Mouse (Mus musculus) forebrain, embryonic 14.5 days (tissue): ENCODE measurements around the gene Ptger4. TPM values are rescaled to one million over a fixed set of nuclear protein-coding genes. Genes with fewer than 3 reads are reported as not detected.
"Not testable (repeated sequence)": the region's sequence is repeated elsewhere in the genome, so short reads cannot be mapped to it uniquely, and the experiment has no call there.

Experiments used
- ATAC-seq: fragments of 200-750 bp; cut with Nextera tagmentation; 2 replicates; pipeline ENCODE4 v1.8.0; 2017; ENCODE audit warnings: mild to moderate bottlenecking, moderate library complexity
- DNase-seq: peaks from one replicate; pipeline ENCODE4 v3.0.0-alpha.2; 2015; ENCODE audit warnings: low spot score
- H3K27ac ChIP-seq: fragments of 300-500 bp; sonication (generic); 2 replicates; pipeline ENCODE4 v1.5.1; 2014; ENCODE audit warnings: low read depth, mild to moderate bottlenecking, control low read depth, low read length, moderate library complexity
- H3K27me3 ChIP-seq: fragments of 300-500 bp; sonication (generic); replicated peaks from 2 replicates; pipeline ENCODE4 v1.6.1; 2014; ENCODE audit warnings: low read length, control low read depth, mixed read lengths; ENCODE audit not compliant: control insufficient read depth, insufficient read depth
- H3K36me3 ChIP-seq: fragments of 300-500 bp; sonication (generic); 2 replicates; pipeline ENCODE4 v1.6.1; 2014; ENCODE audit warnings: low read length, control low read depth; ENCODE audit not compliant: control insufficient read depth, insufficient read depth
- H3K4me1 ChIP-seq: fragments of 300-500 bp; sonication (generic); 2 replicates; pipeline ENCODE4 v1.6.1; 2014; ENCODE audit warnings: antibody characterized with exemption, low read length, control low read depth; ENCODE audit not compliant: control insufficient read depth, insufficient read depth
- H3K4me2 ChIP-seq: fragments of 300-500 bp; sonication (generic); 2 replicates; pipeline ENCODE4 v1.6.1; 2014; ENCODE audit warnings: mild to moderate bottlenecking, control low read depth, low read length
- H3K4me3 ChIP-seq: fragments of 300-500 bp; sonication (generic); 2 replicates; pipeline ENCODE4 v1.5.1; 2014; ENCODE audit warnings: low read depth, low read length, control low read depth
- H3K9ac ChIP-seq: fragments of 300-500 bp; sonication (generic); 2 replicates; pipeline ENCODE4 v1.6.1; 2014; ENCODE audit warnings: mild to moderate bottlenecking, low read length, control low read depth, moderate library complexity
- H3K9me3 ChIP-seq: fragments of 300-500 bp; sonication (generic); replicated peaks from 2 replicates; pipeline ENCODE4 v1.6.1; 2016; ENCODE audit warnings: low read length, control low read depth, mixed read lengths; ENCODE audit not compliant: control insufficient read depth
- WGBS: fragments of 180-500 bp; shearing (Covaris S2); extraction: QIAGEN DNeasy Blood & Tissue Kit; methylation state at CpG from one replicate; pipeline ENCODE4 v1.1.7; 2014; 5-methylcytosine and 5-hydroxymethylcytosine counted together
- polyA plus RNA-seq: library from polyadenylated mRNA; unstranded; fragments of >200 nt; fragmentation: Nextera tagmentation; extraction: Ambion mirVana; gene quantifications from 2 replicates; pipeline ENCODE4 v1.2.1, GENCODE M21; 2014

The Ptger4 gene
- polyA plus RNA-seq, 1 experiment from 2014 or later = 0.42 TPM

DNA sequence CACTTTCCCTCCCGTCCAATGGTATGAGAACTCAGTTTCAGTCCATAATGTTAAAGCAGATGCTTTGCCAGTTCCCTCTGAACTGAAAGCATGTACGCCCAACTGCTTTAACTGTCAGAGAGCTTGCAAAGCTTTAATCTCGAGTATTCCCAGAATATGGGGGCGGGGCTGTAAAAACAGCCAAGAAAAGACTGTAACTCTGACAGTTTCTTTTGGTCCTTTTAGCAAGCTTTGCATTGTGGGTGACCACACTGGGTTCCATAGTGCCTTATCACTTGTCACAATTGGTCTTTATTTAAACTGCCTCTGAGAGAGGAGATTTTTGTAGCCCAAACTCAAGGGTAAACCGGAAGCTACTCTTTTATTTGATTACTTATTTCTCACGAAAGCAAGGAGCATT, 4.1 kb downstream of the Ptger4 start:
- Histone ChIP-seq H3K27ac (no peak overlapping the region), H3K27me3 (peaks cover 34% of the 10 kb centered on the region), H3K9ac (no peak overlapping the region), H3K36me3 (no peaks in the 10 kb centered on the region), H3K4me1 (peaks cover 15% of the 10 kb centered on the region), H3K9me3 (no peaks in the 10 kb centered on the region), H3K4me2 (no peak overlapping the region), H3K4me3 (no peak overlapping the region)
- WGBS = 72% methylated on average over 6 of the region's 6 CpGs
- ATAC-seq (no peak), DNase-seq (no peak)

DNA sequence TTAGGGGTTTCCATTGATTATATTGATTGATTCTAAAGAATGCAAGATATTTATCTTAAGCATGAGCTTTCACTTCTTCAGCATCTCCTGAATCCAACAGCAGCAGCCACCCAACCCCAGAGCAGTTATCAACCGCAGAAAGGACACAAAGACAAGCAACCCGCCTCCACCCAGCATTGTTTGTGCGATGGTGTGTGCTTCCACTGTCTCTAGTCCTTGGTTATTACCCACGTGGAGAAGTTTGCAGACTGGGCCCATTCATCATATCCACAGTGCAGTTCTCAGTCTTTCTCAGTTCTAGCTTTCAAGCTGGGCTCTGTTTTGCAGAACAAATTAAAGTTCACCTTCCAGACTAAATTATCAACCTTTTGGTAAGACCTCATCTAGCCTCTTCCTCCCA, 4.6 kb downstream of the Ptger4 start:
- Histone ChIP-seq H3K4me1 (peaks cover 15% of the 10 kb centered on the region), H3K36me3 (no peaks in the 10 kb centered on the region), H3K27me3 (peaks cover 30% of the 10 kb centered on the region), H3K4me3 (no peak overlapping the region), H3K27ac (no peak overlapping the region), H3K9me3 (no peaks in the 10 kb centered on the region), H3K9ac (no peak overlapping the region), H3K4me2 (no peak overlapping the region)
- WGBS = 72% methylated on average over 4 of the region's 4 CpGs
- DNase-seq = no peak
- no peak for ATAC-seq

DNA sequence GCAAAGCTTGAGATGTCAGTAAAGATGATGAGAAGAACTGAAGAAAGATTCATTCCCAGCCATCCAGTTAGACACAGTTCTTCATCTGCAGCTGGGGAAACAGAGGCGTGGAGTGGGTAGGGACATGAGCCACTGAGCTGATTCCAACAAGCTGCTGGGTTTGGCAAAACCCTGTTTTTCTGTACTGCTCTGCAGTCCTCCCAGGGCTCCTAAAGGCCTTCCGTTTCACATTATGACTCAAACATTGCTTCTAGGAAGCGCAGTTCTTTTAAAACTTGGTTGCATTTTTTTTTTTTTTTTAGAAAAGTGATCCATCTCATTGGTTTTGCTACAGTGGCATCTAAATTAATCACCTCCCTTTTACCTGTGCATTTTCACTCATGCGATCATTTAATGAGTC, 5.4 kb downstream of the Ptger4 start:
- no peaks in the 10 kb centered on the region for H3K36me3 ChIP-seq
- ATAC-seq (no peak), DNase-seq (no peak)
- H3K4me2 ChIP-seq = no peak overlapping the region
- H3K27me3 ChIP-seq = peaks cover 25% of the 10 kb centered on the region
- no peaks in the 10 kb centered on the region for H3K9me3 ChIP-seq
- H3K27ac ChIP-seq = no peak overlapping the region
- H3K4me1 ChIP-seq = peaks cover 11% of the 10 kb centered on the region
- H3K4me3 ChIP-seq = no peak overlapping the region
- no peak overlapping the region for H3K9ac ChIP-seq
- 87% methylated on average over 4 of the region's 4 CpGs for WGBS

DNA sequence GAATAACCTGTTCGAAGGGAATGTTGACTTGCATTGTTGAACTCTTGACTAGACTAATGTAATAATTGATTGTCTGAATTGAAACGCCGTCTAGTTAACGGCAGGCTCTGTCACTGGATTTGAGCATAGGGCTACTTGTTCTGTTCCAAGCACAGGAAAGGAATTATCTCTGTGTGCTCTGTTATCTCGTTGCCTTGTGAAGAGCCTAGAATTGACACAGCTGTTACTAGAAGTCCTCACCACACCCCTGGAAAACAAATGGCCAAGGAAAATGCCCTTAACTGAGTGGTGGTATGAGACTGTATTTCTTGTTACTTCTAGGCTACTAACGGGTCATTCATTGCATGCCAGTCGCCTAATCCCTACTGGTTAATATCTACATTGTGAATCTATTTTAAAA, 5.9 kb downstream of the Ptger4 start:
- DNase-seq (no peak), ATAC-seq (no peak)
- no peak overlapping the region for H3K4me3 ChIP-seq
- no peaks in the 10 kb centered on the region for H3K36me3 ChIP-seq
- WGBS = 83% methylated on average over 7 of the region's 7 CpGs
- H3K27ac ChIP-seq = no peak overlapping the region
- no peaks in the 10 kb centered on the region for H3K9me3 ChIP-seq
- H3K4me2 ChIP-seq = no peak overlapping the region
- no peak overlapping the region for H3K9ac ChIP-seq
- peaks cover 20% of the 10 kb centered on the region for H3K27me3 ChIP-seq
- peaks cover 10% of the 10 kb centered on the region for H3K4me1 ChIP-seq

DNA sequence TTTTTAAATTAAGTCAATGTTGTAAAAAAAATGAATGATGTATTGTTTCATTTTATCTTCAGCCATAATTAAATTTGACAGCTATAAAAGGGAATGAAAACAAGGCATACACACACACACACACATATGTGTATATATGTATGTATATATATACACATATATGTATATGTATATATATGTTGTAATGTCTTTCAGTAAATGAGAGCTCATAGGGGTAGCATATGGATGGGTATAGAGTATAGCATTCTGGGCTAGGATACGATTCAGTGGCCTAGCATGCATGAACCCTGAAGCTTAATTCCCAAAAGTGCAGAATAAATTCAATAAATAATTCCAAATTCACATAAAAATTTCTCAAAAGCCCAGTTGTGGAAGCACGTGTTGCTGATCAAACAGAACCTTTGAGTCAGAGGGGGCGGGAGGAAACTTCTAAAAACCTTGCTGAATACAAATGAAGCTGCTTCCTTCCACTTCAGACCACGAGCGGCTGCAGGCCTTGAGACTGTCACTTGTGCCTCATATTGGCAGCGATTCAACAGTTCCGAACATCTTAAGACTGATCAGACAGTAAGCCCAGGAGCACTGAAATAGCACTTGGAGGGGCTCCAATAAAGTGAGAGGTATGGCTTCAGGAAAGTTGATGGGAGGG, 6.9 kb downstream of the Ptger4 start:
- Histone ChIP-seq H3K9me3 (no peaks in the 10 kb centered on the region), H3K9ac (no peak overlapping the region), H3K27ac (no peak overlapping the region), H3K27me3 (peaks cover 10% of the 10 kb centered on the region), H3K4me2 (no peak overlapping the region), H3K4me1 (0 out of 2 replicates have a peak, but pooled peaks cover 2% of the 10 kb centered on the region), H3K36me3 (no peaks in the 10 kb centered on the region), H3K4me3 (no peak overlapping the region)
- DNase-seq (peak; percentile 17), ATAC-seq (no peak; the same call in 1 of the 2 replicates)
- WGBS = 46% methylated on average over 7 of the region's 7 CpGs

DNA sequence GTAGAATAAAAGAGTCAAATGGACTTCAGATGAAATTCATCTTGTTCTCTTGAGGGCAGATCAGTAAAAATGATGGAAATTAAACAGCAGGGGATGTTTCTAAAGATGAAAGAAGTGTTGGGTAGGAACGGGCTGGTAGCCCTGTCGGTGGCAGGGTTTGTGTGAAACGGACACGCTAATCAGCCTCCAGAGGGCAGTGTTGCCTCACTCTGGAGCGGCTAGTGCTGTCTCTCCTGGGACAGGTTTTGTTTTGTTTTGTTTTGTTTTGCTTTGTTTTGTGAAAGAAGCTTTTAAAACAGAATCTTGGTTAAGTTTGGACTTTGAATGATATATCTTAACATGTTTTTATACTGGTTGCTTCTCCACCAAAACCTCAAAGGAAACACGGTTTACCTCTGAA, 7.4 kb downstream of the Ptger4 start:
- DNase-seq (peak; percentile 87), ATAC-seq (peak; percentile 85)
- no peaks in the 10 kb centered on the region for H3K9me3 ChIP-seq
- H3K27me3 ChIP-seq = peaks cover 5% of the 10 kb centered on the region
- no peaks in the 10 kb centered on the region for H3K4me1 ChIP-seq
- no peak overlapping the region for H3K27ac ChIP-seq
- 17% methylated on average over 6 of the region's 6 CpGs for whole genome bisulfite sequencing
- no peak overlapping the region for H3K4me3 ChIP-seq
- H3K36me3 ChIP-seq = no peaks in the 10 kb centered on the region
- H3K4me2 ChIP-seq = no peak overlapping the region
- H3K9ac ChIP-seq = no peak overlapping the region

DNA sequence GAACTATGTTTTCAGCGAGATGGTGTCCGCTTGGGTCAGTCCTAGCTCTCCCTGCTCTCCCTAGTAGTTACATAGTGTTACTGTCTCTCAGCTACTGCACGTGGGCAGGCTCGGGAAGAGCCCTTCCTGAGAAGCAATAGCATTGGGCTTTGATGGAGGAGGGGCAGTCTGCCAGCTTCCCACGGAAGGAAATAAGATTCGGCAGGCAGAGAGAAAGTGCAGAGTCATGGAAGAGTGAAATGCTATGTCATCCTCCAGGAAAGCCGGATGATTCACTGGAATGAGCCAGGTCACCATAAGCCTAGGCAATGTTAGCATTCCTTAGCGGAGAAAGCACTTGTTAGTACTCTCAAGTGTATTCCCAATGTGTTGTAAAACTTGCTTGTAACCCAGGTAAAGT, 8.5 kb downstream of the Ptger4 start:
- no peak for ATAC-seq
- no peaks in the 10 kb centered on the region for H3K9me3 ChIP-seq
- no peak overlapping the region for H3K9ac ChIP-seq

DNA sequence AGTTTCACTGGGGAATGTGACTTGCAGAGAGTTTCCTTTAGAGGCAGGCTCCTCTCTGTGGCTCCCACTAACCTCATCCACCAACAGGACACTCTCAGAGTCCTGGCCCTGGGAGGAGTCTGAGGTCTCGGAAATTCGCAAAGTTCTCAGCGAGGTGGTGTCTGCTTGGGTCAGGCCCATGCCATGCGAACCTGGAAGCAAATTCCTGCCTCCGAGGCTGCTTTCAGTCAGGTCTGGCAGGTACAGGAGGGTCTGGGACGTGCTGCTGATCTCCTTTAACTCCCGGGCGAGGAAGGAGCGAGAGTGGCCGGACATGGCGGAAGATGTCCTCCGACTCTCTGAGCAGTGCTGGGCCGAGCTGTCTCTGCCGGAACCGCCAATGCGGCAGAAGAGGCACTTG, 9.3 kb downstream of the Ptger4 start:
- no peak overlapping the region for H3K27ac ChIP-seq
- no peak for DNase-seq
- no peak for ATAC-seq
- no peaks in the 10 kb centered on the region for H3K36me3 ChIP-seq
- whole genome bisulfite sequencing = 91% methylated on average over 16 of the region's 16 CpGs
- H3K9me3 ChIP-seq = no peaks in the 10 kb centered on the region
- H3K4me3 ChIP-seq = no peak overlapping the region
- no peak overlapping the region for H3K9ac ChIP-seq
- H3K4me2 ChIP-seq = no peak overlapping the region
- no peaks in the 10 kb centered on the region for H3K27me3 ChIP-seq
- no peaks in the 10 kb centered on the region for H3K4me1 ChIP-seq

More for the DNA sequence above, 8.5 kb downstream of the Ptger4 start:
- WGBS = 52% methylated on average over 8 of the region's 8 CpGs
- Histone ChIP-seq H3K36me3 (no peaks in the 10 kb centered on the region), H3K27ac (no peak overlapping the region), H3K4me2 (no peak overlapping the region), H3K4me3 (no peak overlapping the region), H3K27me3 (no peaks in the 10 kb centered on the region; the same call in 1 of the 2 replicates), H3K4me1 (no peaks in the 10 kb centered on the region)
- DNase-seq = peak; percentile 10

DNA sequence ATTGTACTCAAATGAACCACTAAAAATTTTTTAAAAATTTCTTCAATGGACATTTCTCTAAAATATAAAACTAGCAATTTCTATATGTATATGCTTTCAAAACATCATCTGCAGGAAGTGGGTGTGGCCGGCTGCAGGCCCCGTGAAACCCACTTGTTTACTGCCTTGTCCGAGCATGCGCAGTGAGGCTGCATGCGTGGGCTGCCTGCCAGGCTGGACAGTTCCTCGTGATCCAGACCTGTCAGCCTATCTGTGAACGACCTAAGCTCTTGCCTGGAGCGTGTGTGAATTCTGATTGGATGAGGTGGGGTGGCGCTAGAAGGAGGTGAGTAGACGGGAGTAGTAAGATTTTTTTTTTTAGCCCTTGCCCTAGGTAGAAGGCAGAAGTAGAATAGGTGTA, 13.2 kb downstream of the Ptger4 start:
- not testable (repeated sequence) for H3K9me3 ChIP-seq

More for the DNA sequence above, 13.2 kb downstream of the Ptger4 start:
- H3K9ac ChIP-seq, H3K36me3 ChIP-seq, DNase-seq, ATAC-seq, H3K27ac ChIP-seq, H3K4me2 ChIP-seq, H3K4me3 ChIP-seq, H3K27me3 ChIP-seq, H3K4me1 ChIP-seq: not testable (repeated sequence)
- WGBS = 88% methylated on average over 10 of the region's 10 CpGs
